Mouse (Mus musculus): ENCODE measurements around the gene Creb3l4. TPM values are rescaled to one million over a fixed set of nuclear protein-coding genes. Genes with fewer than 3 reads are reported as not detected.

The Creb3l4 gene
- polyA plus RNA-seq, 1 experiment from 2014 or later = 5.8 TPM

- Histone ChIP-seq H3K4me3 (no peak overlapping the region), H3K4me1 (peaks cover 21% of the 10 kb centered on the region), H3K27ac (no peak overlapping the region), H3K27me3 (ENCODE audit: poor library complexity, severe bottlenecking) (no peaks in the 10 kb centered on the region), H3K36me3 (replicated peaks) (no peaks in the 10 kb centered on the region), H3K9me3 (no peaks in the 10 kb centered on the region)
- no peak for DNase-seq (ENCODE audit: extremely low spot score, low spot score)
- 52% methylated on average over 4 of the region's 4 CpGs for WGBS
Observed at GRCm38 (mm10) chr3:90194759-90195158, 48.6 kb downstream of the Creb3l4 start.

GRCm38 (mm10) chr3:90190859-90191510 is 52.3 kb downstream of the Creb3l4 start:
- Histone ChIP-seq H3K9me3 (no peaks in the 10 kb centered on the region), H3K4me3 (no peak overlapping the region), H3K27me3 (ENCODE audit: poor library complexity, severe bottlenecking) (no peaks in the 10 kb centered on the region), H3K4me1 (peaks cover 21% of the 10 kb centered on the region), H3K27ac (no peak overlapping the region), H3K36me3 (replicated peaks) (no peaks in the 10 kb centered on the region)
- WGBS = 86% methylated on average over 11 of the region's 11 CpGs
- no peak for DNase-seq (ENCODE audit: extremely low spot score, low spot score)

Small RNA genes lying within 50 kb of the gene (microRNA-seq; reads per million reads assigned to microRNA genes)
- gene Mir7012 = not detected

Other genes starting within 250 kb of the Creb3l4 start
- gene Hax1, start 244.7 kb downstream of the Creb3l4 start, polyA plus RNA-seq (2016; fragmentation: Nextera tagmentation; extraction: Ambion mirVana) = 175 and 194 TPM in 2 replicates
- gene 4933434E20Rik, start 191.9 kb downstream of the Creb3l4 start, polyA plus RNA-seq (2016; fragmentation: Nextera tagmentation; extraction: Ambion mirVana) = 210 and 216 TPM in 2 replicates
- 220 and 222 TPM in 2 replicates for gene Ubap2l, start 190.9 kb downstream of the Creb3l4 start, polyA plus RNA-seq (2016; fragmentation: Nextera tagmentation; extraction: Ambion mirVana)
- 579 and 590 TPM in 2 replicates for gene Tpm3, start 170.9 kb downstream of the Creb3l4 start, polyA plus RNA-seq (2016; fragmentation: Nextera tagmentation; extraction: Ambion mirVana)
- 0.61 and 0.64 TPM in 2 replicates for gene Nup210l, start 139.4 kb downstream of the Creb3l4 start, polyA plus RNA-seq (2016; fragmentation: Nextera tagmentation; extraction: Ambion mirVana)
- 1,069 and 1,078 TPM in 2 replicates for gene Rps27, start 29.9 kb downstream of the Creb3l4 start, polyA plus RNA-seq (2016; fragmentation: Nextera tagmentation; extraction: Ambion mirVana)
- 24.4 and 25.6 TPM in 2 replicates for gene Rab13, start 29.8 kb downstream of the Creb3l4 start, polyA plus RNA-seq (2016; fragmentation: Nextera tagmentation; extraction: Ambion mirVana)
- 89.4 and 96.6 TPM in 2 replicates for gene Jtb, start 11.9 kb downstream of the Creb3l4 start, polyA plus RNA-seq (2016; fragmentation: Nextera tagmentation; extraction: Ambion mirVana)
- gene Slc39a1, start 4.7 kb upstream of the Creb3l4 start, polyA plus RNA-seq (2016; fragmentation: Nextera tagmentation; extraction: Ambion mirVana) = 69.6 and 75.4 TPM in 2 replicates
- 21.3 and 26.4 TPM in 2 replicates for gene Crtc2, start 10.7 kb upstream of the Creb3l4 start, polyA plus RNA-seq (2016; fragmentation: Nextera tagmentation; extraction: Ambion mirVana)
- 7.0 and 7.2 TPM in 2 replicates for gene Dennd4b, start 21.7 kb upstream of the Creb3l4 start, polyA plus RNA-seq (2016; fragmentation: Nextera tagmentation; extraction: Ambion mirVana)
- gene Gatad2b, start 49.7 kb upstream of the Creb3l4 start, polyA plus RNA-seq (2016; fragmentation: Nextera tagmentation; extraction: Ambion mirVana) = 12.4 and 14.4 TPM in 2 replicates
- gene Slc27a3, start 146.4 kb upstream of the Creb3l4 start, polyA plus RNA-seq (2016; fragmentation: Nextera tagmentation; extraction: Ambion mirVana) = 18.8 and 20.9 TPM in 2 replicates
- 40.9 and 41.9 TPM in 2 replicates for gene Ints3, start 190.1 kb upstream of the Creb3l4 start, polyA plus RNA-seq (2016; fragmentation: Nextera tagmentation; extraction: Ambion mirVana)
- 2.0 and 2.3 TPM in 2 replicates for gene Npr1, start 222.4 kb upstream of the Creb3l4 start, polyA plus RNA-seq (2016; fragmentation: Nextera tagmentation; extraction: Ambion mirVana)
- 344 and 355 TPM in 2 replicates for gene Ilf2, start 232.6 kb upstream of the Creb3l4 start, polyA plus RNA-seq (2016; fragmentation: Nextera tagmentation; extraction: Ambion mirVana)
- 58.9 and 59.6 TPM in 2 replicates for gene Snapin, start 247.5 kb upstream of the Creb3l4 start, polyA plus RNA-seq (2016; fragmentation: Nextera tagmentation; extraction: Ambion mirVana)

Data from forebrain, embryonic 10.5 days (tissue).